ENCODE assay signal across 14 mouse cellular contexts in the genomic region with DNA sequence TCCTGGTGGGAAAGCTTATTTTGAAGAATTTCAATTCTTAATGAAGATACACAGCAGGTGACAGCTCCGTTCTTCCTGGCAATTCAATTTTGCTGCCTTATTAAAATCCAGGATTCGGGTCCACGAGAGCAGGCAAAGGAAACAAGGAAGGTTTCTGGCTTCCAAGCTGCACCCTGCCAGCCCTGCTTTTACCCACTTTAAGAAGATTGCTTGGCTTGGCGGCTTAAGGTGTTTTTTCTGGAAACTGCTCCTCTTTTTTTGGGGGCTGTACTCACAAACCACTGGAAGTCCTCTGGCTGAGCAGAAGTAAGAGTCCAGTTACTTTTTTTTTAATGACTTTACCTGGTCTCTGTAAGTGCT. TPM values are rescaled to one million over a fixed set of nuclear protein-coding genes. Genes with fewer than 3 reads are reported as not detected.
A peak's percentile ranks its signal among the peaks of the same experiment; 100 is the strongest.
DNase-seq lines count a peak whose midpoint lies in the region; ATAC-seq and TF ChIP-seq lines count a peak whose summit lies in the region.
"Had no signal": no experiment of that assay in that cellular context is flagged by ENCODE, and none has a peak within 500 bp of the region (broad histone marks: within the 10 kb centered on the region; RNA-seq: fewer than 3 reads in every experiment).

No protein-coding gene starts in this region.

- TF ChIP-seq CTCF in gastrocnemius, adult 2 months (IDR thresholded peaks at IDR 0.05) = no peak
- TF ChIP-seq CTCF in liver, postnatal 0 days (IDR thresholded peaks at IDR 0.05; ENCODE audit: low read depth) = no peak

- H3K27ac ChIP-seq in gastrocnemius, adult 2 months = peak overlapping the region; percentile 80
- peak overlapping the region; percentile 58 for H3K27ac ChIP-seq in kidney, embryonic 15.5 days
- H3K27ac ChIP-seq in embryonic facial prominence, embryonic 14.5 days (replicated peaks; ENCODE audit: low read depth, low read length) = peak overlapping the region; percentile 85
- peak overlapping the region; percentile 93 for H3K27ac ChIP-seq in limb, embryonic 15.5 days
- no peak overlapping the region for H3K27ac ChIP-seq in liver, postnatal 0 days (ENCODE audit: low read depth)
- H3K27ac ChIP-seq: hindbrain, embryonic 13.5 days; midbrain, embryonic 10.5 days had no signal

- H3K4me3 ChIP-seq in gastrocnemius, adult 2 months = peak overlapping the region; percentile 53
- no peak overlapping the region for H3K4me3 ChIP-seq in kidney, embryonic 15.5 days (replicated peaks)
- no peak overlapping the region for H3K4me3 ChIP-seq in embryonic facial prominence, embryonic 14.5 days (ENCODE audit: low read depth, low read length)
- H3K4me3 ChIP-seq in limb, embryonic 15.5 days = peak overlapping the region; percentile 7; the same call in 1 of the 2 replicates
- no peak overlapping the region for H3K4me3 ChIP-seq in liver, postnatal 0 days (ENCODE audit: low read depth, low read length)
- H3K4me3 ChIP-seq: hindbrain, embryonic 13.5 days; midbrain, embryonic 10.5 days had no signal

- no peak for ATAC-seq in kidney, embryonic 15.5 days (replicated peaks; ENCODE audit: low FRiP score)
- ATAC-seq in embryonic facial prominence, embryonic 14.5 days (ENCODE audit: low read depth) = no peak; the same call in 1 of the 2 replicates
- ATAC-seq in limb, embryonic 15.5 days (ENCODE audit: insufficient number of reproducible peaks, low FRiP score, low TSS enrichment, low read depth) = no peak; the same call in none of the 2 replicates
- ATAC-seq in liver, postnatal 0 days = no peak

- no peak for TF ChIP-seq EP300 in liver, postnatal 0 days (IDR thresholded peaks at IDR 0.05; ENCODE audit: low read depth)

- no peaks in the 10 kb centered on the region for H3K36me3 ChIP-seq in kidney, embryonic 15.5 days
- no peaks in the 10 kb centered on the region for H3K36me3 ChIP-seq in embryonic facial prominence, embryonic 14.5 days (ENCODE audit: control insufficient read depth, insufficient read depth, low read length)
- H3K36me3 ChIP-seq in limb, embryonic 15.5 days = no peaks in the 10 kb centered on the region
- no peaks in the 10 kb centered on the region for H3K36me3 ChIP-seq in liver, postnatal 0 days (replicated peaks; ENCODE audit: insufficient read depth, low read length)
- H3K36me3 ChIP-seq: hindbrain, embryonic 13.5 days; midbrain, embryonic 10.5 days had no signal

- DNase-seq in gastrocnemius, adult 2 months = no peak
- DNase-seq in gastrocnemius, adult 18-20 months (ENCODE audit: low spot score) = no peak
- no peak for DNase-seq in kidney, postnatal 10 days
- DNase-seq in embryonic facial prominence, embryonic 14.5 days (ENCODE audit: low spot score) = no peak
- DNase-seq in liver, postnatal 0 days = no peak
- no peak for DNase-seq in gastrocnemius, postnatal 25 days
- DNase-seq: adrenal gland, postnatal 14 days; cerebellum, postnatal 36 days; kidney, adult 9 months; lung, adult 18-20 months had no signal

- intact Hi-C loops in gastrocnemius, adult 2 months (cut with DNase I) = no loop called here

- H3K9ac ChIP-seq in kidney, embryonic 15.5 days = no peak overlapping the region
- H3K9ac ChIP-seq in embryonic facial prominence, embryonic 14.5 days (ENCODE audit: low read depth, low read length) = no peak overlapping the region; the same call in 1 of the 2 replicates
- H3K9ac ChIP-seq in limb, embryonic 15.5 days = no peak overlapping the region
- H3K9ac ChIP-seq in liver, postnatal 0 days (replicated peaks) = no peak overlapping the region
- H3K9ac ChIP-seq: hindbrain, embryonic 13.5 days had no signal

- H3K27me3 ChIP-seq in kidney, embryonic 15.5 days = no peaks in the 10 kb centered on the region
- H3K27me3 ChIP-seq in embryonic facial prominence, embryonic 14.5 days (replicated peaks; ENCODE audit: control insufficient read depth, insufficient read depth, low read length) = no peaks in the 10 kb centered on the region
- no peaks in the 10 kb centered on the region for H3K27me3 ChIP-seq in limb, embryonic 15.5 days
- no peaks in the 10 kb centered on the region for H3K27me3 ChIP-seq in liver, postnatal 0 days (ENCODE audit: insufficient read depth, low read length)
- H3K27me3 ChIP-seq: hindbrain, embryonic 13.5 days had no signal

- 65% methylated on average over 4 of the region's 4 CpGs for WGBS in kidney, embryonic 15.5 days
- 15% methylated on average over 4 of the region's 4 CpGs for WGBS in embryonic facial prominence, embryonic 14.5 days
- 25% methylated on average over 4 of the region's 4 CpGs for WGBS in limb, embryonic 15.5 days
- 67% methylated on average over 4 of the region's 4 CpGs for WGBS in liver, postnatal 0 days (ENCODE audit: insufficient replicate concordance)

- H3K4me2 ChIP-seq in kidney, embryonic 15.5 days = no peak overlapping the region
- peak overlapping the region; percentile 36 for H3K4me2 ChIP-seq in embryonic facial prominence, embryonic 14.5 days (ENCODE audit: low read depth, low read length)
- peak overlapping the region; percentile 33 for H3K4me2 ChIP-seq in limb, embryonic 15.5 days
- H3K4me2 ChIP-seq in liver, postnatal 0 days (ENCODE audit: low read depth, low read length) = no peak overlapping the region
- H3K4me2 ChIP-seq: hindbrain, embryonic 13.5 days had no signal

- no peaks in the 10 kb centered on the region for H3K9me3 ChIP-seq in kidney, embryonic 15.5 days (replicated peaks)
- H3K9me3 ChIP-seq in embryonic facial prominence, embryonic 14.5 days (ENCODE audit: control insufficient read depth, low read length) = no peaks in the 10 kb centered on the region
- H3K9me3 ChIP-seq in limb, embryonic 15.5 days = no peaks in the 10 kb centered on the region
- no peaks in the 10 kb centered on the region for H3K9me3 ChIP-seq in liver, postnatal 0 days (ENCODE audit: low read length)
- H3K9me3 ChIP-seq: hindbrain, embryonic 13.5 days; midbrain, embryonic 10.5 days had no signal

- peaks cover 19% of the 10 kb centered on the region for H3K4me1 ChIP-seq in kidney, embryonic 15.5 days
- H3K4me1 ChIP-seq in embryonic facial prominence, embryonic 14.5 days (ENCODE audit: control insufficient read depth, insufficient read depth, low read length) = peaks cover 35% of the 10 kb centered on the region
- H3K4me1 ChIP-seq in limb, embryonic 15.5 days = peaks cover 30% of the 10 kb centered on the region
- no peaks in the 10 kb centered on the region for H3K4me1 ChIP-seq in liver, postnatal 0 days (ENCODE audit: insufficient read depth)
- H3K4me1 ChIP-seq: hindbrain, embryonic 13.5 days had no signal

RNA-seq across cellular contexts. Expression of gene Col1a2, which starts 21.1 kb away (rescaled TPM):
- 100 to 1,000 TPM; 127 to 394 TPM for total RNA-seq in gastrocnemius, adult 2 months (2021)
- 10 to 100 TPM; 67.9 to 81.6 TPM for total RNA-seq in gastrocnemius, adult 18-20 months (2021)
- polyA plus RNA-seq in kidney, embryonic 15.5 days (2015; fragmentation: Nextera tagmentation; extraction: Ambion mirVana) = 610 and 639 TPM in 2 replicates
- polyA plus RNA-seq in embryonic facial prominence, embryonic 14.5 days (2014; fragmentation: Nextera tagmentation; extraction: Ambion mirVana) = 2,526 and 3,098 TPM in 2 replicates
- 2,665 and 3,005 TPM in 2 replicates for polyA plus RNA-seq in limb, embryonic 15.5 days (2015; fragmentation: Nextera tagmentation; extraction: Ambion mirVana)
- 21.9 and 24.8 TPM in 2 replicates for polyA plus RNA-seq in liver, postnatal 0 days (2015; fragmentation: Nextera tagmentation; extraction: Ambion mirVana)
- total RNA-seq in gastrocnemius, postnatal 25 days (2021) = 100 to 1,000 TPM; 657 to 809 TPM

Comparison
In these comparisons a context has a peak if more than half of its experiments do, and no peak if none do; other contexts are left out.
1. H3K4me3 ChIP-seq: peak in gastrocnemius, adult 2 months (single experiment) and limb, embryonic 15.5 days (single experiment); none in kidney, embryonic 15.5 days (single experiment), embryonic facial prominence, embryonic 14.5 days (single experiment) and liver, postnatal 0 days (single experiment).
2. H3K4me2 ChIP-seq: peak in embryonic facial prominence, embryonic 14.5 days (single experiment) and limb, embryonic 15.5 days (single experiment); none in kidney, embryonic 15.5 days (single experiment) and liver, postnatal 0 days (single experiment).
3. RNA of gene Col1a2, which starts 21.1 kb away (polyA plus RNA-seq): 2,526 to 3,098 TPM in embryonic facial prominence, embryonic 14.5 days, 2,665 to 3,005 TPM in limb, embryonic 15.5 days and 610 to 639 TPM in kidney, embryonic 15.5 days; 21.9 to 24.8 TPM in liver, postnatal 0 days; every median in the first group is over 10 times any median in the second.